Mouse (Mus musculus): Measurements from ENCODE around the gene Bcar1.

GRCm38 (mm10) chr8:111773057-111773456 is 29.4 kb upstream of the Bcar1 start:
- TF ChIP-seq CTCF (IDR thresholded peaks at IDR 0.05; ENCODE audit: borderline replicate concordance, control insufficient read depth, extremely low read depth, insufficient read depth, low read length, poor library complexity) (no peak), POLR2A (IDR thresholded peaks at IDR 0.05; ENCODE audit: control insufficient read depth, extremely low read depth, insufficient read depth, low read length, poor library complexity) (no peak)
